Mouse (Mus musculus): ENCODE measurements around the gene Duoxa1.
"Not testable (repeated sequence)": the region's sequence is repeated elsewhere in the genome, so short reads cannot be mapped to it uniquely, and the experiment has no call there.

Duoxa1 gene

GRCm38 (mm10) chr2:122347257-122347656, 33.7 kb upstream of the Duoxa1 start:
- Histone ChIP-seq H3K27me3 (ENCODE audit: insufficient read depth, low read length) (peaks cover 17% of the 10 kb centered on the region), H3K4me3 (replicated peaks; ENCODE audit: low read length) (no peak overlapping the region), H3K36me3 (ENCODE audit: insufficient read depth, low read length) (peaks cover 18% of the 10 kb centered on the region), H3K4me1 (replicated peaks; ENCODE audit: low read depth, low read length) (peaks cover 77% of the 10 kb centered on the region), H3K9me3 (ENCODE audit: low read length) (no peaks in the 10 kb centered on the region)
- no peak for TF ChIP-seq POU5F1 (IDR thresholded peaks at IDR 0.05; ENCODE audit: borderline replicate concordance, low read length)

GRCm38 (mm10) chr2:122346164-122346563, 32.6 kb upstream of the Duoxa1 start:
- not testable (repeated sequence) for H3K4me3 ChIP-seq (replicated peaks; ENCODE audit: low read length); H3K9me3 ChIP-seq (ENCODE audit: low read length)
- Histone ChIP-seq H3K27me3 (ENCODE audit: insufficient read depth, low read length) (peaks cover 17% of the 10 kb centered on the region), H3K36me3 (ENCODE audit: insufficient read depth, low read length) (peaks cover 11% of the 10 kb centered on the region), H3K4me1 (replicated peaks; ENCODE audit: low read depth, low read length) (peaks cover 77% of the 10 kb centered on the region)

- no peak overlapping the region for H3K4me3 ChIP-seq (replicated peaks; ENCODE audit: low read length)
- H3K36me3 ChIP-seq (ENCODE audit: insufficient read depth, low read length) = peaks cover 8% of the 10 kb centered on the region; the same call in 1 of the 2 replicates
- peaks cover 76% of the 10 kb centered on the region for H3K4me1 ChIP-seq (replicated peaks; ENCODE audit: low read depth, low read length)
- no peaks in the 10 kb centered on the region for H3K9me3 ChIP-seq (ENCODE audit: low read length)
- peaks cover 17% of the 10 kb centered on the region for H3K27me3 ChIP-seq (ENCODE audit: insufficient read depth, low read length)
- TF ChIP-seq NANOG (IDR thresholded peaks at IDR 0.05; ENCODE audit: borderline replicate concordance, low read length) (no peak), POU5F1 (IDR thresholded peaks at IDR 0.05; ENCODE audit: borderline replicate concordance, low read length) (no peak), CTCF (conservative IDR thresholded peaks at IDR 0.05; ENCODE audit: low read length) (no peak)
Observed at GRCm38 (mm10) chr2:122345106-122345893, 31.8 kb upstream of the Duoxa1 start.

GRCm38 (mm10) chr2:122337291-122337690, 23.8 kb upstream of the Duoxa1 start:
- H3K4me1 ChIP-seq (replicated peaks; ENCODE audit: low read depth, low read length) = peaks cover 72% of the 10 kb centered on the region
- TF ChIP-seq NANOG (IDR thresholded peaks at IDR 0.05; ENCODE audit: borderline replicate concordance, low read length) (no peak), POU5F1 (IDR thresholded peaks at IDR 0.05; ENCODE audit: borderline replicate concordance, low read length) (no peak), CTCF (conservative IDR thresholded peaks at IDR 0.05; ENCODE audit: low read length) (no peak)
- H3K9me3 ChIP-seq (ENCODE audit: low read length) = no peaks in the 10 kb centered on the region
- H3K4me3 ChIP-seq (replicated peaks; ENCODE audit: low read length) = peak overlapping the region; percentile 32
- H3K36me3 ChIP-seq (ENCODE audit: insufficient read depth, low read length) = no peaks in the 10 kb centered on the region
- peaks cover 44% of the 10 kb centered on the region for H3K27me3 ChIP-seq (ENCODE audit: insufficient read depth, low read length)

GRCm38 (mm10) chr2:122334170-122334569, 20.6 kb upstream of the Duoxa1 start:
- Histone ChIP-seq H3K36me3 (ENCODE audit: insufficient read depth, low read length) (no peaks in the 10 kb centered on the region), H3K9me3 (ENCODE audit: low read length) (no peaks in the 10 kb centered on the region), H3K27me3 (ENCODE audit: insufficient read depth, low read length) (peaks cover 40% of the 10 kb centered on the region), H3K4me3 (replicated peaks; ENCODE audit: low read length) (no peak overlapping the region), H3K4me1 (replicated peaks; ENCODE audit: low read depth, low read length) (peaks cover 58% of the 10 kb centered on the region)
- TF ChIP-seq POU5F1 (IDR thresholded peaks at IDR 0.05; ENCODE audit: borderline replicate concordance, low read length) = no peak
- TF ChIP-seq NANOG (IDR thresholded peaks at IDR 0.05; ENCODE audit: borderline replicate concordance, low read length) = no peak
- no peak for TF ChIP-seq CTCF (conservative IDR thresholded peaks at IDR 0.05; ENCODE audit: low read length)

- no peak overlapping the region for H3K4me3 ChIP-seq (replicated peaks; ENCODE audit: low read length)
- no peak for TF ChIP-seq POU5F1 (IDR thresholded peaks at IDR 0.05; ENCODE audit: borderline replicate concordance, low read length)
- no peak for TF ChIP-seq NANOG (IDR thresholded peaks at IDR 0.05; ENCODE audit: borderline replicate concordance, low read length)
- no peak for TF ChIP-seq CTCF (conservative IDR thresholded peaks at IDR 0.05; ENCODE audit: low read length)
Observed at GRCm38 (mm10) chr2:122332222-122332621, 18.7 kb upstream of the Duoxa1 start.

GRCm38 (mm10) chr2:122330317-122330716, 16.8 kb upstream of the Duoxa1 start:
- H3K4me3 ChIP-seq (replicated peaks; ENCODE audit: low read length); H3K9me3 ChIP-seq (ENCODE audit: low read length); H3K36me3 ChIP-seq (ENCODE audit: insufficient read depth, low read length): not testable (repeated sequence)
- Histone ChIP-seq H3K4me1 (replicated peaks; ENCODE audit: low read depth, low read length) (peaks cover 33% of the 10 kb centered on the region), H3K27me3 (ENCODE audit: insufficient read depth, low read length) (peaks cover 24% of the 10 kb centered on the region)

More at GRCm38 (mm10) chr2:122332222-122332621, 18.7 kb upstream of the Duoxa1 start:
- Histone ChIP-seq H3K36me3 (ENCODE audit: insufficient read depth, low read length) (no peaks in the 10 kb centered on the region), H3K4me1 (replicated peaks; ENCODE audit: low read depth, low read length) (peaks cover 49% of the 10 kb centered on the region), H3K27me3 (ENCODE audit: insufficient read depth, low read length) (peaks cover 38% of the 10 kb centered on the region), H3K9me3 (ENCODE audit: low read length) (no peaks in the 10 kb centered on the region)

GRCm38 (mm10) chr2:122327986-122328385, 14.5 kb upstream of the Duoxa1 start:
- Histone ChIP-seq H3K36me3 (ENCODE audit: insufficient read depth, low read length) (no peaks in the 10 kb centered on the region), H3K9me3 (ENCODE audit: low read length) (no peaks in the 10 kb centered on the region), H3K4me3 (replicated peaks; ENCODE audit: low read length) (no peak overlapping the region), H3K4me1 (replicated peaks; ENCODE audit: low read depth, low read length) (peaks cover 9% of the 10 kb centered on the region; the same call in 1 of the 2 replicates), H3K27me3 (ENCODE audit: insufficient read depth, low read length) (peaks cover 29% of the 10 kb centered on the region)
- no peak for TF ChIP-seq NANOG (IDR thresholded peaks at IDR 0.05; ENCODE audit: borderline replicate concordance, low read length)

GRCm38 (mm10) chr2:122325361-122325760, 11.8 kb upstream of the Duoxa1 start:
- Histone ChIP-seq H3K36me3 (ENCODE audit: insufficient read depth, low read length) (no peaks in the 10 kb centered on the region), H3K4me1 (replicated peaks; ENCODE audit: low read depth, low read length) (0 out of 2 replicates have a peak, but pooled peaks cover 3% of the 10 kb centered on the region), H3K9me3 (ENCODE audit: low read length) (no peaks in the 10 kb centered on the region), H3K27me3 (ENCODE audit: insufficient read depth, low read length) (peaks cover 35% of the 10 kb centered on the region), H3K4me3 (replicated peaks; ENCODE audit: low read length) (no peak overlapping the region)
- TF ChIP-seq CTCF (conservative IDR thresholded peaks at IDR 0.05; ENCODE audit: low read length) (no peak), NANOG (IDR thresholded peaks at IDR 0.05; ENCODE audit: borderline replicate concordance, low read length) (no peak), POU5F1 (IDR thresholded peaks at IDR 0.05; ENCODE audit: borderline replicate concordance, low read length) (no peak)
